Mouse (Mus musculus) thymus, adult 2 months (tissue): ENCODE results near the gene Mgll.

ENCODE experiments used
- CTCF ChIP-seq: fragments of 200-500 bp; IDR thresholded peaks from 2 replicates; pipeline ENCODE4 v1.5.1; 2012; ENCODE audit warnings: mild to moderate bottlenecking, control low read depth, low read length, moderate library complexity, borderline replicate concordance; ENCODE audit not compliant: control insufficient read depth, poor library complexity, insufficient read depth; ENCODE audit errors: extremely low read depth
- POLR2A ChIP-seq: fragments of 200-500 bp; IDR thresholded peaks from 2 replicates; pipeline ENCODE4 v1.6.1; 2012; ENCODE audit warnings: mild to moderate bottlenecking, low read length, control low read depth, moderate library complexity; ENCODE audit not compliant: control insufficient read depth, poor library complexity, insufficient read depth; ENCODE audit errors: extremely low read depth

DNA sequence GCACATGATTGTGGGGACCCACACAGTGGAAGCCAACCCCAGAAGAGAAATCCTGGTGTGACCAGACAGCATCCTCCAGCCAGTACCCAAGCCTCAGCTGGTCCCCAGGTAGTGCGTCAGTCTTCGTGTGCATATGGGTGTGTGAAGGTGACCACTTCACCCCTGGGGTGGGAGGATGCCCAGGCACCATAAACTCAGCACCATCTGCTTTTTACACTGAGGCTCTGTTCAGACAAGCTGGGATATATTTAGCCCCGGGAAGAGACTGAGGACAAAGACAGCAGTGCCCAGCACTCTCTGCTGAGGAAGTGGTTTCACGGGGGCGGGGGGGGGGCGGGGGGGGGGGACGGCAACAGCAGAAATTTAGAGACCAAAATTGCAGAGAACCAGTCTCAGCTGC lies 87.2 kb downstream of the Mgll start:
- TF ChIP-seq POLR2A = no peak
- TF ChIP-seq CTCF = no peak
